Comparison of ENCODE assay signal across 17 mouse cellular contexts in genomic region chr5:23561227-23561626, GRCm38 (mm10).
"Had no signal": no experiment of that assay in that cellular context is flagged by ENCODE, and none has a peak within 500 bp of the region (broad histone marks: within the 10 kb centered on the region; RNA-seq: fewer than 3 reads in every experiment).

No protein-coding gene starts in this region.

- H3K27ac ChIP-seq: kidney, embryonic 15.5 days; left cerebral cortex, adult 2 months; liver, embryonic 13.5 days; macrophage; midbrain, embryonic 10.5 days; midbrain, embryonic 13.5 days; neural tube, embryonic 13.5 days had no signal

- H3K9ac ChIP-seq: kidney, embryonic 15.5 days; liver, embryonic 13.5 days; midbrain, embryonic 13.5 days; neural tube, embryonic 13.5 days had no signal

- H3K36me3 ChIP-seq: liver, embryonic 13.5 days had no signal

- H3K27me3 ChIP-seq: kidney, embryonic 15.5 days; liver, embryonic 13.5 days; midbrain, embryonic 13.5 days; neural tube, embryonic 13.5 days had no signal

- DNase-seq: kidney, adult 11 months; kidney, adult 8-10 months; kidney, postnatal 10 days; kidney, postnatal 36 days; layer of hippocampus, postnatal 36 days; liver, embryonic 13.5 days; thymus, adult 18-20 months; thymus, postnatal 36 days had no signal

- H3K4me2 ChIP-seq: kidney, embryonic 15.5 days; liver, embryonic 13.5 days; midbrain, embryonic 13.5 days; neural tube, embryonic 13.5 days had no signal

- H3K9me3 ChIP-seq: kidney, embryonic 15.5 days; liver, embryonic 13.5 days; midbrain, embryonic 10.5 days; midbrain, embryonic 13.5 days; neural tube, embryonic 13.5 days had no signal

- H3K4me1 ChIP-seq: midbrain, embryonic 10.5 days; midbrain, embryonic 13.5 days; neural tube, embryonic 13.5 days had no signal

- H3K4me3 ChIP-seq: kidney, embryonic 15.5 days; left cerebral cortex, adult 2 months; liver, embryonic 13.5 days; midbrain, embryonic 10.5 days; midbrain, embryonic 13.5 days; myocyte; neural tube, embryonic 13.5 days had no signal

- ATAC-seq: inflammation-experienced regulatory T-cells, adult 6 months; midbrain, embryonic 13.5 days; midbrain, embryonic 16.5 days had no signal
